Mouse (Mus musculus) MEL (cell line): Measurements from ENCODE around the gene Gm15737. TPM values are rescaled to one million over a fixed set of nuclear protein-coding genes. Genes with fewer than 3 reads are reported as not detected.

ENCODE experiments used
- DNase-seq: peaks from one replicate; pipeline ENCODE4 v3.0.0; 2011; ENCODE audit warnings: low read depth, low spot score
- H3K27ac ChIP-seq: 2 replicates; pipeline ENCODE4 v1.5.1; 2012; ENCODE audit warnings: low read depth, mild to moderate bottlenecking, control low read depth, low read length, moderate library complexity; ENCODE audit not compliant: control insufficient read depth
- H3K27me3 ChIP-seq, 2 experiments: fragments of 150-350 bp in 1 of 2; sonication (generic) in 1 of 2; 2 replicates each; pipeline ENCODE4 v1.6.1; 2012; ENCODE audit warnings: low read length in 2 of 2, mild to moderate bottlenecking in 2 of 2, improper control_type of control experiment in 1 of 2, moderate library complexity in 1 of 2; ENCODE audit not compliant: insufficient read depth in 2 of 2, control insufficient read depth in 1 of 2
- H3K36me3 ChIP-seq, 2 experiments: 2 replicates each; pipeline ENCODE4 v1.6.1; 2012 to 2014; ENCODE audit warnings: low read length in 2 of 2, improper control_type of control experiment in 1 of 2, inconsistent platforms in 1 of 2, mild to moderate bottlenecking in 1 of 2; ENCODE audit not compliant: insufficient read depth in 2 of 2, control insufficient read depth in 1 of 2
- H3K4me1 ChIP-seq, 2 experiments: fragments of 150-350 bp in 1 of 2; sonication (generic) in 1 of 2; 2 replicates each; pipeline ENCODE4 v1.6.1; 2012; ENCODE audit warnings: low read length in 2 of 2, improper control_type of control experiment in 1 of 2, mild to moderate bottlenecking in 1 of 2; ENCODE audit not compliant: insufficient read depth in 2 of 2, control insufficient read depth in 1 of 2
- H3K4me3 ChIP-seq, 2 experiments: fragments of 150-350 bp in 1 of 2; sonication (generic) in 1 of 2; 2 replicates each; pipeline ENCODE4 v1.5.1; 2012; ENCODE audit warnings: low read depth in 2 of 2, low read length in 2 of 2, mild to moderate bottlenecking in 2 of 2, moderate library complexity in 2 of 2, control low read depth in 1 of 2, improper control_type of control experiment in 1 of 2; ENCODE audit not compliant: control insufficient read depth in 1 of 2, insufficient read depth in 1 of 2
- H3K79me2 ChIP-seq: 2 replicates; pipeline ENCODE4 v1.6.1; 2012; ENCODE audit warnings: mild to moderate bottlenecking, low read length, moderate library complexity; ENCODE audit not compliant: control insufficient read depth, poor library complexity, insufficient read depth
- H3K9ac ChIP-seq: 2 replicates; pipeline ENCODE4 v1.6.1; 2012; ENCODE audit warnings: low read depth, mild to moderate bottlenecking, control low read depth, low read length, moderate library complexity; ENCODE audit not compliant: control insufficient read depth, poor library complexity, severe bottlenecking
- H3K9me3 ChIP-seq: fragments of 150-350 bp; sonication (generic); replicated peaks from 2 replicates; pipeline ENCODE4 v1.6.1; 2012; ENCODE audit warnings: mild to moderate bottlenecking, low read length, improper control_type of control experiment, moderate library complexity; ENCODE audit not compliant: insufficient read depth
- CHD1 ChIP-seq: IDR thresholded peaks from 2 replicates; pipeline ENCODE4 v1.6.1; 2012; ENCODE audit warnings: low read depth, mild to moderate bottlenecking, inconsistent platforms, low read length, improper control_type of control experiment
- CHD2 ChIP-seq: IDR thresholded peaks from 2 replicates; pipeline ENCODE4 v1.6.1; 2011; ENCODE audit warnings: low read length, improper control_type of control experiment
- EP300 ChIP-seq, 2 experiments: IDR thresholded peaks; 2 replicates each; pipeline ENCODE4 v1.6.1; 2011; ENCODE audit warnings: improper control_type of control experiment in 2 of 2, low read length in 2 of 2, low read depth in 1 of 2, mild to moderate bottlenecking in 1 of 2
- ETS1 ChIP-seq: IDR thresholded peaks from 2 replicates; pipeline ENCODE4 v1.6.1; 2012; ENCODE audit warnings: low read depth, mild to moderate bottlenecking, inconsistent platforms, low read length, improper control_type of control experiment, moderate library complexity
- GABPA ChIP-seq: IDR thresholded peaks from 2 replicates; pipeline ENCODE4 v1.6.1; 2012; ENCODE audit warnings: low read depth, mild to moderate bottlenecking, inconsistent platforms, low read length, improper control_type of control experiment, moderate library complexity
- HCFC1 ChIP-seq: IDR thresholded peaks from 2 replicates; pipeline ENCODE4 v1.6.1; 2012; ENCODE audit warnings: low read depth, mild to moderate bottlenecking, inconsistent platforms, low read length, improper control_type of control experiment, moderate library complexity
- KAT2A ChIP-seq: conservative IDR thresholded peaks from 2 replicates; pipeline ENCODE4 v1.6.1; 2012; ENCODE audit warnings: low read depth, low read length, improper control_type of control experiment, inconsistent platforms
- MAX ChIP-seq: IDR thresholded peaks from 2 replicates; pipeline ENCODE4 v1.6.1; 2011; ENCODE audit warnings: low read length, improper control_type of control experiment
- MEF2A ChIP-seq: IDR thresholded peaks from 2 replicates; pipeline ENCODE4 v1.6.1; 2014; ENCODE audit warnings: low read depth, mild to moderate bottlenecking, inconsistent platforms, low read length, improper control_type of control experiment; ENCODE audit not compliant: poor library complexity, insufficient replicate concordance, severe bottlenecking; ENCODE audit errors: extremely low read depth
- MYB ChIP-seq: IDR thresholded peaks from 2 replicates; pipeline ENCODE4 v1.6.1; 2011; ENCODE audit warnings: mild to moderate bottlenecking, low read depth, low read length, improper control_type of control experiment
- NRF1 ChIP-seq: IDR thresholded peaks from 2 replicates; pipeline ENCODE4 v1.6.1; 2014; ENCODE audit warnings: low read depth, mild to moderate bottlenecking, inconsistent platforms, low read length, improper control_type of control experiment, moderate library complexity; ENCODE audit not compliant: poor library complexity, insufficient read depth, severe bottlenecking
- POLR2AphosphoS2 ChIP-seq: IDR thresholded peaks from 2 replicates; pipeline ENCODE4 v1.6.1; 2011; ENCODE audit warnings: low read length, improper control_type of control experiment
- SIN3A ChIP-seq: IDR thresholded peaks from 2 replicates; pipeline ENCODE4 v1.6.1; 2012; ENCODE audit warnings: low read length, improper control_type of control experiment, inconsistent platforms
- SMC3 ChIP-seq: IDR thresholded peaks from 2 replicates; pipeline ENCODE4 v1.6.1; 2011; ENCODE audit warnings: low read depth, low read length, improper control_type of control experiment
- UBTF ChIP-seq: IDR thresholded peaks from 2 replicates; pipeline ENCODE4 v1.6.1; 2012; ENCODE audit warnings: low read depth, mild to moderate bottlenecking, inconsistent platforms, low read length, improper control_type of control experiment, moderate library complexity, borderline replicate concordance; ENCODE audit not compliant: insufficient read depth
- USF1 ChIP-seq: IDR thresholded peaks from 2 replicates; pipeline ENCODE4 v1.6.1; 2014; ENCODE audit warnings: low read depth, mild to moderate bottlenecking, inconsistent platforms, low read length, improper control_type of control experiment, moderate library complexity
- USF2 ChIP-seq, 2 experiments: IDR thresholded peaks; 2 replicates each; pipeline ENCODE4 v1.6.1; 2011 to 2012; ENCODE audit warnings: improper control_type of control experiment in 2 of 2, low read length in 2 of 2, borderline replicate concordance in 1 of 2, inconsistent platforms in 1 of 2, low read depth in 1 of 2, mild to moderate bottlenecking in 1 of 2; ENCODE audit not compliant: insufficient read depth in 1 of 2
- ZKSCAN1 ChIP-seq: IDR thresholded peaks from 2 replicates; pipeline ENCODE4 v1.6.1; 2012; ENCODE audit warnings: low read depth, mild to moderate bottlenecking, inconsistent platforms, low read length, improper control_type of control experiment, moderate library complexity
- ZMIZ1 ChIP-seq: IDR thresholded peaks from 2 replicates; pipeline ENCODE4 v1.6.1; 2012; ENCODE audit warnings: low read depth, mild to moderate bottlenecking, inconsistent platforms, low read length, improper control_type of control experiment, moderate library complexity
- polyA plus RNA-seq, 2 experiments: library from polyadenylated mRNA; stranded (reverse) in 1 of 2; unstranded in 1 of 2; fragments of >175 nt in 1 of 2; fragments of >200 nt in 1 of 2; gene quantifications; 2 replicates each; pipeline versions ENCODE4 v1.2.1 to v1.2.4; 2012; ENCODE audit warnings: low replicate concordance in 2 of 2, low read depth in 1 of 2; ENCODE audit not compliant: insufficient read length in 2 of 2, insufficient read depth in 1 of 2, missing spikeins in 1 of 2
- total RNA-seq: library from RNA; depleted of rRNA; stranded (reverse); fragments of 300-350 nt; gene quantifications from 2 replicates; pipeline ENCODE4 v1.2.3, GENCODE M21; 2012

The Gm15737 gene
- total and polyA plus RNA-seq, 3 experiments = not detected

DNA sequence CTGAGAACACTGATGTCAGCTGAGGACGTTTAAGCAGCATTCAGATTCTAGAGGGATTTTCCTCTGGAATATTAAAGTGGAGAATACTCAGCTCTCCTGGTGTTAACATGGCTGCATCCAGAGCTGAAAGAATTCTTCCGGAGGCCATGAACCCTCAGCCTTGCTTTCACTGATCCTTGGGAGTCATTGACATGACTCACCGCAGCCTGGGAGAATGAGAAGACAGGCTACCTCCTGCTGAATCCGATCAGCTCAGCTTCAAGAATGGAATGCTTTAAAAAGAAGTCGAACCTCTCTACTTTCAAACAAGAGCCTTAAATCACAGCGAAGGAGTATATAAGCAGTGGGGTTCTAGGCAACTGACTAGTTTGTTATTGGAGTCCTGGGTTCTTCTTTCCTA is 47.2 kb upstream of the Gm15737 start:
- DNase-seq = no peak
- no peak overlapping the region for H3K4me3 ChIP-seq
- H3K9ac ChIP-seq = no peak overlapping the region
- H3K27ac ChIP-seq = no peak overlapping the region
- TF ChIP-seq POLR2AphosphoS2 (no peak), MAX (no peak), ZKSCAN1 (no peak), MYB (no peak), EP300 (IDR thresholded peaks at IDR 0.05; ENCODE audit: low read depth in 1 of 2, low read length in 2 of 2) (no peak), USF2 (IDR thresholded peaks at IDR 0.05; ENCODE audit: borderline replicate concordance in 1 of 2, insufficient read depth in 1 of 2, low read depth in 1 of 2, low read length in 2 of 2) (no peak), HCFC1 (no peak), CHD2 (no peak), GABPA (no peak), ZMIZ1 (no peak), NRF1 (no peak), MEF2A (no peak), KAT2A (no peak), USF1 (no peak), CHD1 (no peak), SIN3A (no peak), UBTF (no peak), SMC3 (no peak), ETS1 (no peak)
- H3K27me3 ChIP-seq = no peaks in the 10 kb centered on the region
- no peaks in the 10 kb centered on the region for H3K79me2 ChIP-seq
- H3K9me3 ChIP-seq = no peaks in the 10 kb centered on the region
- H3K36me3 ChIP-seq = no peaks in the 10 kb centered on the region
- H3K4me1 ChIP-seq = no peaks in the 10 kb centered on the region

DNA sequence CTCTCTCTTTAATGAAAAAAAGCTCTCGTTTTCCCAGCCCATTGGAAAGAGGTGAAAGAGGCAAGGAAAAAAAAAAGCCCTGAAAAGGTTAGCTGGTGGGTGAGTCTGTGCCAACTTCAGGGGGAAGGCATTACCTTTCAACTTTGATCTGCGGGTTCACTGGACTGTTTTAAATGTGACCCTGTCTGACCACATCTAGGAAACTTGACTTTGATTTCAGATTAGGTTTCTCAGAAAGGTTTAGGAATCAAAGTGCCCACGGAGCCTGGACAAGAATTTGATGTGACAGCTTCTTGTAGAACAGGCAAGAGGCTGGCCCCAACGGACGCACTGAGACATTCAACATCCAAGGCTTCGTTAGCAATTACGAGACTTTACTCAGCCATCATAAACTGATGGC is 45.2 kb upstream of the Gm15737 start:
- Histone ChIP-seq H3K27ac (no peak overlapping the region), H3K27me3 (no peaks in the 10 kb centered on the region), H3K4me3 (no peak overlapping the region)
- DNase-seq = no peak
- TF ChIP-seq ZKSCAN1 = no peak
- TF ChIP-seq KAT2A = no peak
- TF ChIP-seq, all 39 proteins: peak for 0
- Histone ChIP-seq H3K4me1 (no peaks in the 10 kb centered on the region), H3K79me2 (no peaks in the 10 kb centered on the region), H3K9ac (no peak overlapping the region), H3K9me3 (no peaks in the 10 kb centered on the region), H3K36me3 (no peaks in the 10 kb centered on the region)
